Mouse (Mus musculus): Measurements from ENCODE around the gene Wbp4. TPM values are rescaled to one million over a fixed set of nuclear protein-coding genes. Genes with fewer than 3 reads are reported as not detected.
"Not testable (repeated sequence)": the region's sequence is repeated elsewhere in the genome, so short reads cannot be mapped to it uniquely, and the experiment has no call there.

Gene Wbp4
- total RNA-seq, 2 experiments from 2014 or later: 33.6 to 50.2 TPM

DNA sequence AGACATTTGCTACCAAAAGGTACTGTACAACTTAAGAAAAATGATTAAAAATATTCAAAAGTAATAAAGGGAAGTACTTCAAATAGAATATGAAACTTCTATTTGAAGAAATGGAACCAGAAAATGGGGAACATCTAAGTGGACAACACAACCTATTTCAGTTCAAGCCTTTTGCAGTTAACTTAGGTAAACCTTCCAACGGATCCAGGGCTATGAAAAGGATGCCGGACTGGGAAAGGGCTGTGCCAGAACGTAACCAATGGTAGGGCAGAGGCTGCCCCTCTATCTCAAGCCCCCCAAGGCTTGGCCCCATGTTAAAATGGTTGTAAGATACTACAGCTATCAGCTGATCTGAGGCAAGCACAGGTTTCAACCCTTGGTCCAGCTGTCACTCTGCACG is 20.3 kb downstream of the Wbp4 start:
- ATAC-seq (replicated peaks; ENCODE audit: poor library complexity): no peak

DNA sequence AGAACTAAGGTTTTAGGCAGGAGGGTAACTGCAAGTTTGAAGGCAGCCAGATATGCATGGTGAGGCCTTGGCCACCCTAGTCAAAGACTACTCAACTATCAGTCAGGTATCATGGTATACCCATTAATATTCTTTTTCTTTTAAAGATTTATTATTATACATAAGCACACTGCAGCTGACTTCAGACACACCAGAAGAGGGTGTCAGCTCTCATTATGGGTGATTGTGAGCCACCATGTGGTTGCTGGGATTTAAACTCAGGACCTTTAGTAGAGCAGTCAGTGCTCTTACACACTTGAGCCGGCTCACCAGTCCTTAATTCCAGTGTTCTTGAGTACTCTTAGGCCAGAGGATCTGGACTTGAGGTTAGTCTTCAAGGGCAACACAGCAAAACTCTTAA is 20.9 kb downstream of the Wbp4 start:
- ATAC-seq (replicated peaks; ENCODE audit: poor library complexity): no peak

DNA sequence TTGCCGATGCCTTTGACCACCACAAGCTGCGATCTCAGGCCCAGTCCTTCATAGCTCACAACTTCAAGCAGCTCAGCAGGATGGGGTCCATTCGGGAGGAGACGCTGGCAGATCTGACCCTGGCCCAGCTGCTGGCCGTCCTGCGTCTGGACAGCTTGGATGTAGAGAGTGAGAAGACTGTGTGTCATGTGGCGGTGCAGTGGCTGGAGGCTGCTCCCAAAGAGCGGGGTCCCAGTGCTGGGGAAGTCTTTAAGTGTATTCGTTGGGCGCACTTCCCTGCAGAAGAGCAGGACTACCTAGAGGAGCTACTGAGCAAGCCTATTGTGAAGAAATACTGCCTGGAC is 28.8 kb downstream of the Wbp4 start:
- ATAC-seq (replicated peaks; ENCODE audit: poor library complexity): not testable (repeated sequence)

DNA sequence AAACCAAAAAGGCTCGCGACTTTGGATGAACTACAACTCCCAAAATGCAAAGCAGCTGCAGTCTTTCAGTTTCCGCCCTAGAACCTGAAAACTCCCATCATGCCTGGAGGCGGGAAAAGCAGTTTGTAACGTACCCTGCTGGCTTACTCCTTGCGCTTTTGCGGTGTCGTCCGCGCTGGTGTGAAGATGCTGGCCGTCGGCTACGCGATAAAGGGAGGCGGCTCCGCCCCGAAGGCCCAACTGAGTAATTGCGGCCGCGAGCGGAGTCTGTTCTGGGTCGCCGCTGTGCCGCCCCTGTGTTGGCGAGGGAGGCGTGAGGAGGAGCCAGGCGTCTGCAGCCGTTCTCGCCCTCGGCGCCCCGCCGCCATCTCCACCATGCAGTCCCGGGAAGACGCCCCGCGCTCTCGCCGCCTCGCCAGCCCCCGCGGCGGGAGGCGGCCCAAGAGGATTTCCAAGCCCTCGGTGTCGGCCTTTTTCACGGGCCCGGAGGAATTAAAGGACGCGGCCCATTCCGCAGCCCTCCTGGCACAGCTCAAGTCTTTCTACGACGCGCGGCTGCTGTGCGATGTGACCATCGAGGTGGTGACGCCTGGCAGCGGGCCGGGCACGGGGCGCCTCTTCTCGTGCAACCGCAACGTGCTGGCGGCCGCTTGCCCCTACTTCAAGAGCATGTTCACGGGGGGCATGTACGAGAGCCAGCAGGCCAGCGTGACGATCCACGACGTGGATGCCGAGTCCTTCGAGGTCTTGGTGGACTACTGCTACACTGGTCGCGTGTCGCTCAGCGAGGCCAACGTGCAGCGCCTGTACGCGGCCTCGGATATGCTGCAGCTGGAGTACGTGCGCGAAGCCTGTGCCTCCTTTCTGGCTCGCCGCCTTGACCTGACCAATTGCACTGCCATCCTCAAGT is 29.4 kb downstream of the Wbp4 start, which contains the start of gene Kbtbd6:
Gene Kbtbd6 (plus strand): TSS at position 155 of the 910 bp plus-strand sequence.
- ATAC-seq (replicated peaks; ENCODE audit: poor library complexity): peak; percentile 97

DNA sequence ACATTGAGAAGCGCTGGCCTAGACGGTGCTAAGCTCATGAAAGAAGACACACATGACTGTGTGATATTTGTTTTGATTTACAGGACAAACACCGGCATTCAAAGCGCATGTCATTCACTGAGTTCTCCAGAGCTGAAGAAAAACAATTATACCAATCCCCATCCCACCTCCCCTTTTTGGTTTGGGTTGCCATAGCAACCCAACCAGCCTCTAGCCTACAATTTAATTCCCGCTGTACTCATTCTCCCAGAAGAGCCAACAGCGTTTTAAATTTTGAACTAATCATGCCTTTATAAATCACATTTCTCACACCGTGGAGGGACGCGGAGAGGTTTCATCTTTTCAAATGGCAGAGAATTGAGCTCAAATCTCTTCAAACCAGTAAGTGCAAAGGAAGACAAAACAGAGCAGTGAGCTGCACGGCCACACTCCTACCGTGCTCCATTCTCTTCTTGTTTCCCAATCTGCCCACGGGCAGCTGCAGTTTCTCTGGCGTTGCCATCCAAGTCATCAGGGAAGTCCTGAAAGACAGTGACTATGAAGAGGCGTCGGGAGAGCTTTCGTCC is 36.2 kb downstream of the Wbp4 start:
- ATAC-seq (replicated peaks; ENCODE audit: poor library complexity): peak; percentile 33; the same call in 1 of the 2 replicates

DNA sequence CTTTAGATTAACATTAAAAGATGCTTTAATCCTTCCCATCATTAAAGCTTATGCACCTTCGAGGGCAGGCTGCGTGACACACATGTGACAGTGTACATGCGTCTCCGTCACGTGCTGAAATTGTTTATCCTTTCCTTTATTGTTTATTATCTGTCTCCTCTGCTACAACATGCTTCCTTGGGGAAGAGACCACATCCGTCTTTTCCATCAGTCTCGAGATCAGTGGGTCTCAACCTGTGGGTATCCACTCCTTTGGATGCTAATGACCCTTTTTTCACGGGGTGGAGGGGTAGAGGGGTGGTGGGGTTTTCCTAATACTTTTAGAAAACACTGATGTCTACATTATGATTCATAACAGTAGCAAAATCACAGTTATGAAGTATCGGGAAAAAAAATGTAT is 36.7 kb downstream of the Wbp4 start:
- ATAC-seq (replicated peaks; ENCODE audit: poor library complexity): no peak

DNA sequence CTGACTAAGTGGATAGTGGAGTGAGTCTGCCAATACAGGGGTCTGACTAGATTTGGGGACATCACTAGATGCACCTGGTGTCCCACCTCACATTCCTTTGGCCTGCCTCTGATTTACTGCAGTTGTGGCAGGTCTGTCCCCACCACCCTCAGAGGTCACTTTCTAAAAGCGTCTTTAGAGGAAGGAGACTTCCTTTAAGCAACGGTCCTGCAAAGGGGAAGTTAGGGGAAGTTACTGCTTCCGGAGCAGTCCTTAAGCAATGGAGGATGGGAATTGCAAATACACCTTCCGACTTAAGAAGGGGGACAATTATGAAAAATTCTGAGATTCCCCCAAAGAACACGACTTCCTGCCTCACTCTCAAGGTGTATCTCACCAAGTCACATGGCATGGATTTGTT is 39.9 kb downstream of the Wbp4 start:
- ATAC-seq (replicated peaks; ENCODE audit: poor library complexity): peak; percentile 85

DNA sequence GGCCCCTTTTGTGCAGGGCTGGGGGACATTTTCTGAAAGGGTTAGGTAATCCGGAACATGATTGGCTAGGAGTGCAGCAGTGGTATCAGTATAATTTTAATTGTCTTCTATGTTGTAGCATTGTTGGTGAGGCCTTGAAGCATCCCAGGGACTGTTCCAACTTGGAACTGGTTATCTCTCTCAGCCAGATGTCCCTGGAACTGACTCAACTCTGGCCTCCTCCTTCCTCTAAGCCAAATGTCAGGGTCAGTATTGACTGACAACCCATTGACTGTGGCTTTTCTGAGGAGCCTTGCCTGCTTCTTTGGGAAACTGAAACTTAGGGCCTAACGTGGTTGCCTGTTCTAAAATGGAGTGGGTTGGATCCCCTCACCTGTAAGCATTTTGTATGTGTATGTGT is 40.7 kb downstream of the Wbp4 start:
- ATAC-seq (replicated peaks; ENCODE audit: poor library complexity): peak; percentile 24; the same call in 1 of the 2 replicates

DNA sequence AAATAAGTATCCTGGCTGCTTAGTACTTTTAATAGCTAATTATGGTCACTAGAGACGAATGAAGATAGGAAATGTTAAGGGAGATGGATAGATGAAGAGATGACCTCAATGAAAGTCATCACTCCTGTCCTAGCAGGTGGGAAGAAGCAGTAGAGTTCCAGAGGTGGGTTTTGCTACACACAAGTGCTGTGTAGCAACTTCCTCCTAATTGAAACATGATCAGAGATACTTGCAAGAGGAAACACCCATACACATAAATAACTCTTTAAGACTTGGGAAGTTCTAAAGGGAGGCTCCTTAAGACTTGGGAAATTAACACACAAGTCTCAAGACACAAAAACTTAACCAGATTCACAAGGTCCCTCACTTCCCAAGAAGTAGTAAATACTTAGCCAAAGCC is 47.3 kb downstream of the Wbp4 start:
- no peak for ATAC-seq (replicated peaks; ENCODE audit: poor library complexity)

DNA sequence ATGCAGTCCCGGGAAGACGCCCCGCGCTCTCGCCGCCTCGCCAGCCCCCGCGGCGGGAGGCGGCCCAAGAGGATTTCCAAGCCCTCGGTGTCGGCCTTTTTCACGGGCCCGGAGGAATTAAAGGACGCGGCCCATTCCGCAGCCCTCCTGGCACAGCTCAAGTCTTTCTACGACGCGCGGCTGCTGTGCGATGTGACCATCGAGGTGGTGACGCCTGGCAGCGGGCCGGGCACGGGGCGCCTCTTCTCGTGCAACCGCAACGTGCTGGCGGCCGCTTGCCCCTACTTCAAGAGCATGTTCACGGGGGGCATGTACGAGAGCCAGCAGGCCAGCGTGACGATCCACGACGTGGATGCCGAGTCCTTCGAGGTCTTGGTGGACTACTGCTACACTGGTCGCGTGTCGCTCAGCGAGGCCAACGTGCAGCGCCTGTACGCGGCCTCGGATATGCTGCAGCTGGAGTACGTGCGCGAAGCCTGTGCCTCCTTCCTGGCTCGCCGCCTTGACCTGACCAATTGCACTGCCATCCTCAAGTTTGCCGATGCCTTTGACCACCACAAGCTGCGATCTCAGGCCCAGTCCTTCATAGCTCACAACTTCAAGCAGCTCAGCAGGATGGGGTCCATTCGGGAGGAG is 54.5 kb downstream of the Wbp4 start:
- ATAC-seq (replicated peaks; ENCODE audit: poor library complexity): peak; percentile 5; the same call in 1 of the 2 replicates

DNA sequence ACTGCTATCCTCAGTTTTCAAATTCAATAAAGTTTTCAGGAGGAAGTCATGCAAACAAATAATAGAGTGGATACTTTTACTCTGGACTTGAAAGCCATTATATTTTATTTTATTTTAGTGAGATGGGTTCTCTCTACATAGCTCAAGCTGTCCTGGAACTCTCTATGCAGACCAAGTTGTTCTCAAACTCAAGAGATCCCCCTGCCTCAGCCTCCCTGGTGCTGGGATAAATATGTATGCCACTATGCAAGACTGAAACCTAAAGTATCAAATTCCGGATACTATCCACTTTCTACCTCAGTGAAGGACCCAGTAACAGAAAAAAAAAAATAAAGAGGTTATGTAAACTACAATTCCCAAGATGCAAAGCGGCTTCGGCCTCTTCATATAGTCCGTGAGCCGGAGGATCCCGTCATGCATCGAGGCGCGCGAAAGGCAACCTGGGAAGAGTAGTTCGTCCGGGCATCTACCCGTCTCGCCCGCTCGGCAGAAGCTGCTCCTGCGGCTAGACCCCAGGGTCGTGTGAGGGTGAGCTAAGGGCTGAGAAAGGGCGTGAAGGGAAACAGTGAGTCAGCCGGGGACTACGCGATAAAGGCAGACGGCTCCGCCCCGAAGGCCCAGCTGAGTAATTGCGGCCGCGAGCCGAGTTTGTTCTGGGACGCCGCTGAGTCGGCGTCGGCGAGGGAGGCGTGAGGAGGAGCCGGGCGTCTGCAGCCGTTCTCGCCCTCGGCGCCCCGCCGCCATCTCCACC is 55.2 kb downstream of the Wbp4 start, which contains the start of gene Kbtbd7:
Gene Kbtbd7 (plus strand): TSS at position 533 of the 751 bp plus-strand sequence.
- peak; percentile 98 for ATAC-seq (replicated peaks; ENCODE audit: poor library complexity)

DNA sequence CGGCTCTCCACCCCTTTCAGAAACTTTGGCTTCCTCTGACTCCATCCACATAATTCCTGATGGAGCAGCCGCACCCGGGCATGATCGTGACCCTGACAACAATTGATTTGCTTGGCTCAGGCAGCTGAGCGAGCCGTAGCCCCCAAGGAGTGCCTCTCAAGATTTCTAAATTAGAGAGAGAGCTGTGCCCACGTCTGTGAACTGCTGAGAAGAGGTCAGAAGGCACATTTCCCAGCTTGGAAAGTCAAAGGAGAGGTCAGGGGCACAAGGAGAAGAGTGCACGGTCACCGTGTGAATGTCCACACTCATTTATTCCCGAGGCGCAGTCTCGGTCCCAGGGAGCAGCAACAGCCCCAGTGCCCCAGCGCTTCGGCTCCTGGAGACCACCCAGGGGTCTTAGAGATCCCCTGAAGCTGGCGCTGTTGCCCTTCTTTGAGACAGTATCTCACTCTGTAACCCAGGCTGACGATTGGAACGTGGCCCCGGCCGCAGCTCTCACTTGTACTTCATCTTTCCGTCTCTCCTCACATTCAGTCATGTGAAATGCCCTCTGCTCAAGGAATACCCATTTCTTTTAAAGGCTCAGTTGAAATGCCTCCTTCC is 61.1 kb downstream of the Wbp4 start:
- no peak for ATAC-seq (replicated peaks; ENCODE audit: poor library complexity)

DNA sequence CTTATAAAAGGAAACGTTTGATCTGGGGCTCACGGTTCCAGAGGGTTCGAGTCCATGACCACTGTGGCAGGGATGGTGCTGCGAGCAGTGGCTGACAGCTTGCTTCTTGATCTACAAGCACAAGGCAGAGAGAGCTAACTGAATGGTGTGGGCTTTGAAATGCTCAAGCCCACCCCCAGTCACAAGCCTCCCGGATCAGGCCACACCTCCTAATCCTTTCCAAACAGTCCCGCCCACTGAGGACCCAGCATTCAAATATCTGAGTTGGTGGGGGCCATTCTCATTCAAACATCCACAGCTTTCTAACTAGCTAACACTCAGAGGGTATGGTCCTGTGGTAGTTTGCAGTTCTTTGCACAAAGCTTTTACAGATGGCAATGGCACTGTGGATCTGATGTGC is 68.2 kb downstream of the Wbp4 start:
- no peak for ATAC-seq (replicated peaks; ENCODE audit: poor library complexity)

DNA sequence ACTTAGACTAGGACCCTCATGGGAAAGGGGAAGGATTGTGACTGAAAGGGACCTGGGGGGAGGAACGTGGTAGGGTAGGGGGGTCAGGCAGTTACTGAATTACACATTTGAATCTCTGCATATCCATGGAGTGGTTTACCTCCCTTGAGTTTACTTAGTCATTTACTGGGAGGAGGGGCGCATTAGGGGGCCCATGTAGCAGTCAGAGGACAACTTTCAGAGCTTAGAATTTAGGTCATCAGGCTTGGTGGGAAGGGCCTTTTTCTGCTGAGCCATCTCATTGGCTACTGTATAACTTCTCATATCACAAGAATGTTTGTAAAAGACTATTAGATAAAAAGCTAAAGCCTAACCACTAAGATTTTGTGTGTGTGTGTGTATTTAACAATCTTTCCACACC is 70.7 kb downstream of the Wbp4 start:
- ATAC-seq (replicated peaks; ENCODE audit: poor library complexity): no peak

Other genes starting within 250 kb of the Wbp4 start
- gene Zfp957, start 234.2 kb downstream of the Wbp4 start, total RNA-seq (2015): not detected in 2 replicates
- not detected in 2 replicates for gene Zfp957, start 234.2 kb downstream of the Wbp4 start, total RNA-seq (2017)
- gene Rgcc, start 179.9 kb downstream of the Wbp4 start, total RNA-seq (2015): 183 and 199 TPM in 2 replicates
- 212 and 243 TPM in 2 replicates for gene Rgcc, start 179.9 kb downstream of the Wbp4 start, total RNA-seq (2017)
- 65.7 and 71.2 TPM in 2 replicates for gene Naa16, start 90.7 kb downstream of the Wbp4 start, total RNA-seq (2015)
- gene Naa16, start 90.7 kb downstream of the Wbp4 start, total RNA-seq (2017): 30.7 and 49.9 TPM in 2 replicates
- gene Mtrf1, start 83.7 kb downstream of the Wbp4 start, total RNA-seq (2015): 15.4 and 19.5 TPM in 2 replicates
- 23.7 and 24.7 TPM in 2 replicates for gene Mtrf1, start 83.7 kb downstream of the Wbp4 start, total RNA-seq (2017)
- 15.7 and 16.9 TPM in 2 replicates for gene Kbtbd7, start 55.0 kb downstream of the Wbp4 start, total RNA-seq (2015)
- gene Kbtbd7, start 55.0 kb downstream of the Wbp4 start, total RNA-seq (2017): 14.3 and 14.9 TPM in 2 replicates
- 4.7 and 5.7 TPM in 2 replicates for gene Kbtbd6, start 29.7 kb downstream of the Wbp4 start, total RNA-seq (2015)
- 5.1 and 6.6 TPM in 2 replicates for gene Kbtbd6, start 29.7 kb downstream of the Wbp4 start, total RNA-seq (2017)
- gene Elf1, start 326 bp downstream of the Wbp4 start, total RNA-seq (2015): 96.8 and 98.3 TPM in 2 replicates
- 178 and 189 TPM in 2 replicates for gene Elf1, start 326 bp downstream of the Wbp4 start, total RNA-seq (2017)
- gene Sugt1, start 106.2 kb upstream of the Wbp4 start, total RNA-seq (2015): 103 and 124 TPM in 2 replicates
- gene Sugt1, start 106.2 kb upstream of the Wbp4 start, total RNA-seq (2017): 125 and 134 TPM in 2 replicates
- gene Cnmd, start 180.7 kb upstream of the Wbp4 start, total RNA-seq (2015): 1.5 and 2.4 TPM in 2 replicates
- 0.29 and 1.5 TPM in 2 replicates for gene Cnmd, start 180.7 kb upstream of the Wbp4 start, total RNA-seq (2017)

All from megakaryocyte progenitor cell, adult 5-6 weeks (primary cell).